Mouse (Mus musculus): ENCODE results near the gene Il1a.

The Il1a gene

DNA sequence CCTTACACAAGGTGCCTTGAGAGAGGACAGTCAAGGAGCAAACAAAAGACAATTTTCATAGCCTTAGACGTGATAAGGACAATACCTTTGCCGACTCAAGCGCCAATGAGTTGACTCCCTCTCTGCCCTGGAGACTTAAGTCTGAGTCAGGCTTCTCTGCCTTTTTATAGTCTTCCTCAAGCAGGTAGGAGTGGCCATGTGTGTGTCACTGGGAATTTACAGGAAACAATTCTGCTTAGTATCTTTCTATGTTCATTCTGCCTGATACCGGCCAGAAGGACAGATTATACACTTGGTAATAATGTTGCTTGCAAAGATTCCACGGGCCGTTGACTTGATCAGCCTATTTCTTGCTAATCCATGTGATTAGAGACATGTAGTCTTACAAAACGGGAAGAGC, at the start of gene Il1a:
Gene Il1a (minus strand): TSS at position 137 of the 400 bp plus-strand sequence.
- no peak for DNase-seq (ENCODE audit: low spot score in 2 of 2)

DNA sequence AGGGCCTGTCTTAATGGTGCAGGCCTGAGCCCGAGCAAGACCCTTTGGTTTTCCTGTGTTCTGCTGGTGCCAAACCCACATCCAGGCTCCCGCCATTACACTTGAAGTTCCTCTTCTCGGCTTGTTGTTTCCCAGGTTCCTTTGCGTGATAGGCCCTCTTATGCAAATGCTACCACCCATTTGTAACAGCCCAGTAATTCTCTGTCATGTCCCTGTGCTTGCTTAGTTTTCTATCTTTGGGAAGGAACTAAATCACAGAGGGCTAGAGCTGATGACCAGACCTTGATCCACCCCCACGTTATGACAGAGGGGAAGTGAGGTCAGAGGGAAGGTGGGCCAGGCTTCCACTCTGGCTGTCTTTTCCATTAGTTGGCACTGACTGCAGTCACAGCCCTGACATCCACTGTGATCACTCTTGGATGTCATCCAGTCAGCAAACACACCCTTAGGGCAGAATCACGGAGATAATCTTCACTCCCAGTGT, 28.4 kb upstream of the Il1a start:
- DNase-seq (ENCODE audit: low spot score in 2 of 2): no peak

DNA sequence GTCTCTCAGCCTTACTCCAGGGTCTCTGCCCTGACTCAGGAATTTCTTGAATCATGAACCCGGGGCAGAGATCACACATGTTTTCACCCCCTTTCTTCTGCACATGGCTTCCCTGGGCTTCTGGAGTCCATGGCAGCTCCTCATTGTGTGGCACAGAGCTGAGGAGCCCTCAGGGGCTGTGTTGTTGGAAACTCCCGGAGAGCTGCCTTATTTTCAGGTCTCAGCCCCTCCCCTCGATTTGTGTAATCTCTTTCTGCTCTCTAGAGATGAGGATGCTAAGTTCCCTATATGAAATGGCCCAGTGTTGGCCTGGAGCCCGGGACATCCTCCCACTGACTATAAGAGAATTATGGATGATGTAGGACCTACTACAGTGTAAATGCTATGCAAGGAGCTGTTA, 23.7 kb upstream of the Il1a start:
- DNase-seq (ENCODE audit: low spot score in 2 of 2): no peak

DNA sequence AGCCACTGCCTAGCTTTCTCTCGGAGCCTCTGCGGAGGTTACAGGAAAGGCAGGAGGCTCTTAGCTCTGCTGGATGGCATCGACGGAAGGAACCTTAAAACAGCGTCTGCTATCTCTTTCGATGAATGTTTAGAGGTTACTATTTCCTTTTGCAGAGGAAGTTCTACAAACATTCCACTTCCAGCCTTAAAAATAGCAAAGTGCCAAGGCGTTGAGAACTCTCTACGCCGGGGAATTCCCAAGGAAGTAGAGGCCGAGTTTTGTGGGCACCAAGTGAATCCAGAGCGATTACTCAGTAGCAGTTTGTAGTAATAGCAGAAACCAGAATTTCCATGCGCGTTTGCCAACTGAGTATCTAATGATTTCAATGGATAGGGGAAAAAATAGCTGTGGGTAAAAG, 20.8 kb upstream of the Il1a start:
- DNase-seq (ENCODE audit: low spot score in 2 of 2): no peak

DNA sequence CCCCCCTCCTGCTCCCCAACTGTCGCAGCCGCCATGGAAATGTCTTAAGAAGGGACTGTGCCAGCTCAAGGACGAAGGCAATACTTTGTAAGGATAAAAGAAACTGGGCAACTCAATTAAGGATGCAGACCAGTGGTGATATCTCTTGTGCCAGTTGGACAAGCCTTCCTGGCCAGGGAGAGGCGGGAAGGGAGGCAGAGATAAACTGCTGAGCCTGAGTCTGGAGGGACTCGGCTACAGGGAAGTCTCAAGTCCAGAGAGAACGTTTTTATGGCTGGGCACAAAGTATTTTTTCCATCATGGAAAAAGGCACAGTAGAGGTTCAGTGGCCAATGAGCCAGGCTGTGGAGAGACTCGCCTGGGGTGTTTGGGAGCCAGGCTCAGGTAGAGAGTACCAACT, 20.3 kb upstream of the Il1a start:
- DNase-seq (ENCODE audit: low spot score in 2 of 2): no peak

DNA sequence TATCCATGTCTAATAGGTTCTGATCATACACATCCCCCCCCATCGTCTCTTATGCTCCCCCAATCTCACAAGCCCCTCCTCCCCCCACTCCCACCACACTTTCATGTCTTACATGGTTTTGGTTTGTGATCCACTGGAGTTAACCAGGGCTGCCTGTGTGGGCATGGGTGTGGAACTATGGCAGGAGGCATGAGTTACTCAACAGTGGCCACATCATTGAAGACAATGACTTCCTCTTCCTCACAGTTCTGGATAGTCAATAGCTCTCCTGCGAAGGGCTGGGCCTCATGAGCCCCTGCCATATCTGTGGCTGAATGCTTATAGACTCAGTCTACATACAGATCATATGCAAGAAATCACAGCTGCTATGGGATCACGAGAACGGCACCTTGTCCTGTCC, 18.5 kb upstream of the Il1a start:
- no peak for DNase-seq (ENCODE audit: low spot score in 2 of 2)

DNA sequence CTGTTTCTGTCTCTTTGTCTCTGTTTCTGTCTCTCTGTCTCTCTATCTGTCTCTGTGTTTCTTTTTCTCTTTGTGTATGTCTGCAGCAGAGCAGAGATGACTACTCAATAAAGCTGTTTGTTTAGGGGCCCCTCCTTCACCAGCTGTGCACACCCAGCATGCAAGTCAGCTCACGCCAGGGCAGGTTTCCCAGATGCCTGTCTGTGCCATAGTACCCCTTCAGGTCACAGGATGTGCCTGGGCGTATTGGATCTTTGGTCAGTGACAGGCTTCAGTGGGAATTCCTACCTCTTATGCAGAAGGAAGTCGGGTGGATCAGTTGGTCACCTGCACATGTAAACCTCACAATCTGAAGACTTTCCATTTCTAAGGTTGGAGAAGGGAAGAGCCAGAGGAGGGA, 14.4 kb upstream of the Il1a start:
- no peak for DNase-seq (ENCODE audit: low spot score in 2 of 2)

DNA sequence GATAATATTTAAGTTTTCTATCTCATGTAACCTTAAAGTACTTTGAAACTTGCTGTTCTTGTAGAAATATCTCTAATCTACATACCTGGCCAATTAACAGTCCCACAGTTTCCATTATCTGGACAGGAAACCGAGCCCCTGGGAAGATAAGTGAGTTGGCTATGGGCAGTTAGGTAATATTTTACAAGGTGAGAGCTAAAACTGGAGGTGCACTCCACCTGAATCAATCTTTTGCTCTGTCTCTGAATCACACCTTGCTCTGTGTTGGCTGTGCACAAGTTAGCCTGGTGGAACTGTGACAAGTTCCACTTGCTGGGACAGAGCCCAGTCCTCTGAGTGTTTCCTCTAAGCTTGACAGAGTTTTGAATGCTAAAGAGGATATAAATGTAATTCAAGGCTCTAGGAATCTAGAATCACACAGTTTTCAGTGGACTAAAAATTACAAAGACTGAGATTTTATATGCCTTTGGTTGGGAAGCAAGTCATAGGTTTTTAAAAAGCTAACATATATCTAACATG, 12.4 kb upstream of the Il1a start:
- no peak for DNase-seq (ENCODE audit: low spot score in 2 of 2)

DNA sequence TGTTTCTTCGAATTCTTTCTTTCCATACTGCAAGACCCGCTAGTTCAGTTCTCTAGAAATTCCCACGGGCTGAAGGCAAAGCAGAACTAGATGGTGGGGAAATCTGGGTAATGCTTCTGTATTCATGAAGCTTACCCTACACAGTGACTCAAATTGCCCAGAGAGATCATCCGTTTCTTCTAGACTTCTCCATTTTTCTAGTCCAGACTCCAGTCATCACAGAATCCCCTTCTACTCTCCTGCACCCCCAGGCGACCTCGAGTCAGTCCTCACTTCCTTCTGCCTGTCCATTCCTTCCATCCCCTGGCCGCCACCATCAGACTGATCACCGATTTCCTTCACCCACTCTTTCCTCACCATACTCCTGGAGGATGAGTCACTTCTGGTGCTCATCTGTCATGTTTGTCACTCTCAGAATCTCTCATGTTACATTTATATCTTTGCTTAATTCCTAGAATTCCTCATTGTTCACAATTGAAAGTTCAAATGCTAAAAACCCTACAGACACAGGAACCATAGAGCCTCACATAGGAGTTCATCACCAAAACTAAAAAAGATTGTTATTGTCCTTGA, 10.3 kb upstream of the Il1a start:
- no peak for DNase-seq (ENCODE audit: low spot score in 2 of 2)

DNA sequence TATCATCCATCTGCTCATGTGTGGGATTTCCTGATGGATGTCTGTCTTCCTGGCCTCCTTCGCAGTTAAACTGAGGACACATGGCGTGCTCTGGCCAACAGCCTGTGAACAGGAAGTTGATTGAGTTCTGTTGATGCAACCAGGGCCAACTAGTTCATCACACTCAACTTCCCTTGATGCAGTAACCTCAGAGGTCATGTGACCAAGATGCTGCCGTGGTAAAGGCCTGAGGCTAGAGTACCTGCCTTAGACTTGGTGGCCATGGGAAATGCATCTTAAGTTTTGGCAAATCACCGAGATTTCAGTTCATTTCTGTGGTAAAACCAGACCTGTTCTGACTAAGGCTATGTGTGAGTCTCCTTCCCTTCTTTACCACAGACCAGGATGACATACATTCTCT, 6.1 kb upstream of the Il1a start:
- DNase-seq (ENCODE audit: low spot score in 2 of 2): no peak

DNA sequence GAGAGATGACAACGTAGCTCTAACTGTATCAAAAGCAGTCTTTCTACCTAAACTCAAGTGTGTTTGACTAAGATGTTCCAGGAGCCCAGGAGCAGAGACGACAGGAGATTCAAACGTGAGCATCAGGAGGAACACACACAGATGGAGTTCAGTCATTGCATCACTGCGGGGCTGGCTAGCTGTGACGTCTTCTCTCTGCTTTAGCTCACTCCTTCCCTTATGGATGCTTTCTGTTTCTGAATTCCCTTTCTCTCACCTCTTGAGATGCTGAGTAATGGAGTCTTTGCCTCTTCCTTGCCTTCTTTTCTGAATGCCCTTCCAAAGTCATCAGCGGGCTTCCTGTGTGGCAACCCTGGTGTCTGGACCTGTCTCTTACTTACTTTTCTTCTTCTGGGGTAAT, 5.1 kb upstream of the Il1a start:
- DNase-seq (ENCODE audit: low spot score in 2 of 2): no peak

DNA sequence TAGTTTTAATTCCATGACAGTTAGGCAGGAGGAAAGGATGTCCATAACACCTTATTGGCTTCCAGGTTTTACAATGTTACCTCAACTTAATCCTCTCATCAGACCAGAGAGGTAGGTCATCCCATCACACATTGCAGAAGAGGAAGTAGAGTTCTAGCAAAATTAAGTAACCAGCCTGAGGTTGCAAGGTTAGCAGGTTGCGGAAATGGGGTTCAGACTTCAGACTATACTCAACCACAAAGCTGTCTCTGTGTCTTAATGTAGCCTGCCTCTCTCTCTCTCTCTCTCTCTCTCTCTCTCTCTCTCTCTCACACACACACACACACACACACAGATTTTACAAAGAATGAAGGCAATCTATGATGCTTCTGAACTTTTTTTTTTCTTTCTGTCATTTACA, 4.2 kb upstream of the Il1a start:
- DNase-seq (ENCODE audit: low spot score in 2 of 2): no peak

DNA sequence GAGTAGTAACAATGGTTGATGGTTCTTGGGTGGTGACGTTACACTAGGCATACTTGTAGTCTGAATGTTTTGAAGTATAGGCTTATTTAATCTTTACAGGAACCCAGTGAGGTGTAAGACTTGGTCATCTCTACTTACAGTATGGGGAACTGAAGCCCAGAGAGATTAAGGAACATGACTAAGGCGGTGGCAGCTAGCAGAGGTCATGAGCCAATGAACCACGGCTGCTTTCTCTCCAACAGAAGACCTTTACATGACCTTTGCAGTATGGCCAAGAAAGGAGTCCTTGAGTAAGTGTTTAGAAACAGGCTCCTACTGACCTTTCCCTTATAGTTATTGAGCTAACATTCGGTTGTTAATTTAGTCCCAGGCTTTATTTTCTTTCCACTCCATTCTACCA, 3.8 kb downstream of the Il1a start:
- DNase-seq (ENCODE audit: low spot score in 2 of 2): no peak

DNA sequence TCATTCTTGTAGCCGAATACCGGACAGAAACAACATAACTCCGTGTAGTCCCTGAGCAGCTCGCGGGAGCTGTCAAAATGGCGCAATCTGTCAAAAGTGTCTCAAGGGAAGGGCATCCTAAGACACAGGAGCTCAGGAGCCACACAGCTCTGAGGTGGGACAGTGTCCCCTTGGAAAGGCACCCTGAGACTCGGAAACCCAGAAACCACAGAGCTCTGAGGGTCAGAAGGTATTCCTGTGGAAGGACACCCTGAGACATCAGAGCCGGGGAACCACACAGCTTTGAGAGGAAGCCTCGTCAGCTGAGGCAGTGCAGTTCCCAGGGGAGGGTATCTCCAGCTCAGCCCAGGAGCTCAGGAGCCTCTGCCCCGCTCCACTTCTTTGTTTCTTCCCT, 12.2 kb downstream of the Il1a start:
- peak in 1 of 2 experiments; percentile 26 for DNase-seq (ENCODE audit: low spot score in 2 of 2)

DNA sequence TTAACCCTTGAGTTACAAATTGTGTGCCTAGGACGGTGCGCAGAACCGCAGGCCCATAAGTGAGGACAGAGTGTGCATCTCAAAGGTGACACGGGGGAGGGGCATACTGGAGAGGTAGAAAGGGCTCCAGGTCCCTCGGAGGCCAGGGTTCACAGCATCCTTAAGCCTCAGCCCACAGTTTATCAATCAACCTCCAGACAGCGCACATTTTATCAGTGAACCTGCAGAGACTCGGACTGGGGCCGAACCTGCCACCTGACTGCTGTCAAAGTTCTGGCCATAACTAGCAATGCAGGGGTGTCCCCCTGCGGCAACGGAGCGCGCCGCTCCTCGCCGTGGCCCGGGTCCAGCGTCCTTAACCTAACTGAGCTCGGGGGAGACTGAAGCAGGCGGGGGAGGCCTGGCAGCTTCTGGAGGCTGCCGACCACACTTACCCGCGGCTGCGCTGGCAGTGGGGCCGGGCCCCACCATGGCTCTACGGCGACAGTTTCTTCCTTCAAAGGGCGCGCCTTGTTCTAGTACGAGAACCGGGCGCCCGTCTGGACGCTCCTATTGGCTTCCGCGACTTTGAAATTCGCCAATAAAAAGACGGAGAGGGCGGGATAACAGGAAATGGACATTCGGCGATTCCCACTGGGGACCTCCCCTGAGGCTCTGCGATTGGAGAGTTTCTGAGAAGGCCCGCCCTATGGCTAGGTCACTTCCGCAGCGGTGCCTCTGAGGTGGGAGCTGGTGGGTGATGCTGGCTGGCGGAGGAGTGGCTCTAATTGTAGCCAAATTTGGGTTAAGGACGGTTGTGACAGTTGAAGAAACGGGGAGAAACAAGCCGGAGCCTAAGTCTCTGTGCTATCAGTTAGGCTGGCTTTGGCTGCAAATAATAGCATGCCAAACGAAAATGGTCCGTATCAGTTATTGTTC, 12.8 kb downstream of the Il1a start, which contains the start of gene Ckap2l:
Gene Ckap2l (minus strand): TSS at position 542 of the 918 bp plus-strand sequence.
- peak; percentile 93 to 95 for DNase-seq (ENCODE audit: low spot score in 2 of 2)

DNA sequence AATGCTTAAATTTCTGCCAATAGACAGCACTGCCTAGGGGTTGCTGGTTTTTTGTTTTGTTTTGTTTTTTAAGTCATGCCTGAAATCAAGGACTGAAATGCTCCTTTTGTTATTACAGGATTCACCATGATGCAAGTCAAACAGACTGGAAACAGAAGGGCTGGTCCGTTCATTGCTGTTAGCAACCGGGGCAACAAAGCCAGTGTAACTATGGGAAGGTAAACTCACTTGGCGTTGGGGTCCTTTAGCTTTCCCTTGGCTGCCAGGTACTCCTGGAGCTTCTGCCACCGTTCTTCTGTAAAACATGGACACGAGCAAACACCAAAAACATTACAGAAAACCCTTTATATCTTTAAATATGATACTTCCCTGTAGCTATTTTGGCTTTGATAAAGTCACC, 13.7 kb downstream of the Il1a start:
- DNase-seq (ENCODE audit: low spot score in 2 of 2): no peak

DNA sequence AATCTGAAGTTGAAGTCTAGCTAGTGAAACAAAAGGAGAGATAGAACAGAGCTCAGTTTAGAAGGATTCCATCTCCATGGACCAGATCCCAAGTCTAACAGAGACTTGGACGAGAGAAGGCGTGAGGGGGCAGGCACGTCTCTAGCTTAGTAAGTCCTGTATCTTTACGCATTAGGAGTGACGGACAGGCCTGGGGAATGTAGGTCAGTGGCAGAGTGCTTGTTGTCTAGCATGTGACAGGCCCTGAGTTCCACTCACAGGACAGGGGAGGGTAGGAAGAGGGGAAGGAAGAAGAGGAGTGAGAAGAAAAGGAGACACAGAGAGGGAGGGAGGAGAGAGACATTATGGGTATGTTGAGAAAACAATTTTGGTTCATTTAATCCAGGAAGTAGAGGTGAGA, 14.7 kb downstream of the Il1a start:
- no peak for DNase-seq (ENCODE audit: low spot score in 2 of 2)

DNA sequence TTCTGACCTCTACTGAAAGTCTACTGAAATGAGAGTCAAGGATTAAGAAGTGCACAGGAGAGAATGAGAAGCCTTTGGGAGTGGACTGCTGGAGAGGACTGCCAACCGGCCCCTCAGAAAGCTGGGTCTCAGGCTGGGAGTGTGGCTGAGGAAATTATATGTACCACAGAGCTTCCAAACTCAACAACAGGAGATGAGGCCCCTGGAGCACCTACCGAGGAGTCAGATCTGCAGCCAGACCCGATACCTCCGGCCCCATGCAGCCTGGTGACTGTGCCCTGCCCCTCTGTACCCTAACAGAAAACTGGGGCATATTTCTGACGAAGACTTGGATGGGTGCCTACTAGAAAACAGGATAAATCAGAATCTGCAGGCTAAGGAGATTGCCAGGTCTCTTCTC, 35.9 kb downstream of the Il1a start:
- DNase-seq (ENCODE audit: low spot score in 2 of 2): no peak

DNA sequence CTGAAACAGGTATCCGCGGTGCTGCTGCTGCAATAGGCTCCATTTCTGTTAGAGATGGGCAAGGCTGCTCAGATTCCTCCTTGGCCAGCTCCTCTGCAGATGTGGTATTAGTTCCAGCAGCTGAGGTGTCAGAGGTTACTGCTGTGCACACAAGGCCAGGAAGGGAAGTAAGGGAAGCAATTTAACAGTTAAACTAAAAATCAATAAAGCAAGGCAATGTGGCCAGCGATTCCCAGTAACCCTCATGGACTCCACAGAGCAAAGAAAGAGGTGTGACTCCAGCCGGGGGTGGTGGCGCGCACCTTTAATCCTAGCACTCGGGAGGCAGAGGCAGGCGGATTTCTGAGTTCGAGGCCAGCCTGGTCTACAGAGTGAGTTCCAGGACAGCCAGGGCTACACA, 39.2 kb downstream of the Il1a start:
- DNase-seq (ENCODE audit: low spot score in 2 of 2): no peak

DNA sequence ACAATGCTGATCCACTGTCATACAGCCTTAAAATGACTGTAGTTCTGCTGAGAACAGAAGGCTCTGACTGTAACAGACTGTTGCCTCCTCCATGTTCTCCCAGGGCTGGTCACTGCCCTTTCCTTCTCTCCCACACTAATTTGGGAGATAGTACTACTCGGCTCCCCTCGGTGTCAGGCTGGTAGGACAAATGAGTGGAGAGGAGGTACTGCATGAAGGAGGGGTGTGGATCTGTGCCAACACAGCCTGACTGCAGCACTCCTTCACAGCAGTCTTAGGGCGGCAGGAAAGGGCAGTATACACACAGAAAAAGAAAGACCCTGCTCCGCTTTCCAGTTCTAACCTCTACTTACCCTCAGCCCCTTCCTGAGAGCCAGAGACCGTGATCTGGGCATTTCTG, 39.8 kb downstream of the Il1a start:
- no peak for DNase-seq (ENCODE audit: low spot score in 2 of 2)

DNA sequence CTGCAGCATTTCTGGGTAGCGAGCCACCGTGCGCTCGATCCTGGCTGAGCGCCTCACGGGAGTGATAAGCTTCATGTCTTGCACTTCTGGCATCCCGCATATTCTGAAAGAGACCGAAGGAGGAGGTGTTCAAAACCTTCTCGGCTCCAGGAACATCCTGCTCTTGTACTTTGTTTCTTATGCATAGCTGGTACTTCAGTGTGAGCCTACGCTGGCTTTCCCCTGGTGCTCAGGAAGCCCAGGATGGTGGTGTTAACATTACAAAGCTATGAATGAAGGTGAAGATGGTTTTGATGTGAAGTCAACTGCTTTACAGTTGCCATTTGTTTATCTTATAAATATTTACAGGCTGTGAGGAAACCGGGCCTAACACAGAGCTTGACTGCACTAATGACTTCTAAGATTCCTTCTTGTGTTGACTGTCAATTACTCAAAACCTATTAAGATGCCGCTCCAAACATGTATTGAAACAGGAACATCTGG, 40.6 kb downstream of the Il1a start:
- DNase-seq (ENCODE audit: low spot score in 2 of 2): no peak

DNA sequence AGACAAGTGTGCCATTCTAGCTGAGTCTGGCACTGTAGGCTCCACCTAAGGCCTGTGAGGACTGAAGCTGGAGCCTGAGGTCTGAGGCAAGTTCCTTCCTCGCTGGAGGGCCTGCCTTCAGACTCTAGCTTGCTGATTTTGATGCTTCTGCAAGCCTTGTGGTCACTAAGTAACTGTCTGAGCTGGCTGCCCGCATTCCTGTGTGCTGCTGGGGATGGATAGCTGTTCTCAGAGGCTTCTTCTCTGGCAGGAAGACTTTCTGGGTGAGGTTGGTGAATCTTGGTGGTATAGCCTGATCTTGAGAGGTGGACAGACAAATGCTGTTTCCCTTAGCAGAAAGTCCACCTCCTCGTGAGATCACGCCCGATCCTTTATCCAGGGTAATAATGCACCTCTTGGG, 42.0 kb downstream of the Il1a start:
- DNase-seq (ENCODE audit: low spot score in 2 of 2): no peak

DNA sequence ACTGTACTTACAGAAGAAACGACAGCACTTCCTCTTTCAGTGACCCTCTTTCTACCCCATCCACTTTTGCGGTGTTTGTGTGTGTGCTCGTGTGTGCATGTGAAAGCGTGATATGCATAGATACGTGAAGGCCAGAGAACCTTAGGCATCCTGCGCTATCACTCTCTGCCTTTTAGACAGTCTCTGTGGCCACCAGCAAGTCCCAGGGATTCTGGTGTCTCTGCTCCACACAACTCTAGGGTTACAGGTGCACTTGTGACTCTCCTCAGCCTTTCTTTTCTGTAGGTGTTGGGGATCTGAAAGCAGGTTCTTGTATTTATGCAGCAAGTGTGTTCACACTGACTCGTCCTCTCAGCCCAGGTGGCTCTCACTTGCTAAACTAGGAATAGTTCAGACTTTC, 44.5 kb downstream of the Il1a start:
- no peak for DNase-seq (ENCODE audit: low spot score in 2 of 2)
